Mouse (Mus musculus): ENCODE measurements around the gene Kcnh1. TPM values are rescaled to one million over a fixed set of nuclear protein-coding genes. Genes with fewer than 3 reads are reported as not detected.

Gene Kcnh1
- polyA plus RNA-seq, 2 experiments = under 0.01 TPM; not detected in 1

- H3K9ac ChIP-seq (replicated peaks) = no peak overlapping the region
- H3K36me3 ChIP-seq (replicated peaks; ENCODE audit: control insufficient read depth, insufficient read depth, low read depth) = no peaks in the 10 kb centered on the region
- H3K9me3 ChIP-seq (ENCODE audit: control insufficient read depth, low read length) = no peaks in the 10 kb centered on the region
- H3K27ac ChIP-seq = no peak overlapping the region
- TF ChIP-seq CTCF (IDR thresholded peaks at IDR 0.05; ENCODE audit: low read depth) = peak; percentile 41; the same call in 1 of the 2 replicates
- no peak for TF ChIP-seq EP300 (IDR thresholded peaks at IDR 0.05; ENCODE audit: low read depth)
- DNase-seq (ENCODE audit: low read depth in 3 of 3, low spot score in 3 of 3) = no peak
- no peak overlapping the region for H3K4me3 ChIP-seq (ENCODE audit: insufficient read depth in 1 of 2, low read depth in 2 of 2, low read length in 2 of 2)
- peaks cover 31% of the 10 kb centered on the region for H3K27me3 ChIP-seq (ENCODE audit: control insufficient read depth, insufficient read depth, low read length)
- no peaks in the 10 kb centered on the region for H3K4me1 ChIP-seq (replicated peaks; ENCODE audit: control insufficient read depth in 2 of 2, insufficient read depth in 2 of 2, low read length in 1 of 2)
- no peak overlapping the region for H3K4me2 ChIP-seq (ENCODE audit: low read depth)
- ATAC-seq (ENCODE audit: insufficient read depth) = no peak
- 4% methylated on average over 4 of the region's 4 CpGs for WGBS (ENCODE audit: insufficient replicate concordance)
These were observed 1.5 kb upstream of the Kcnh1 start for GRCm38 (mm10) chr1:192189056-192189455.

DNA sequence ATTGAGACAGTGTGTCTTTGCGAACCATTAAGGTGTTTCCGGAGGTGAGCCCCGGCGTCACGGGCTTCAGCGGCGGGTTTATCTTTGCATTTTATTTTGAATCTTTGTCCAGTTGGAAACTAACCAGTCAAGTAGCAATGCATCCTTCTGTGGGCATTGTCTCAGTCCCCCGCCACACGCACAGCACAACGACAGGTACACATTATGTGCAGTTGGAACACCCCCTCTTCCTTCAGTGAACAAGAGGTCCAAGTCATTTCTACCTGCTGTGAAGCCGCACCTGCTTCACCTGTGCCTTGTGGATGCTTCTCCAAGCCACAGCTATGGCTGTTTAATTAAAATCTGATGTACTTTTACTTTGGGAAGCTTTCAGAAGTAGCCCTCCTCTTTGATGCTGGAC is 803 bp upstream of the Kcnh1 start:
- H3K36me3 ChIP-seq (replicated peaks; ENCODE audit: control insufficient read depth, insufficient read depth, low read depth) = no peaks in the 10 kb centered on the region
- peaks cover 31% of the 10 kb centered on the region for H3K27me3 ChIP-seq (ENCODE audit: control insufficient read depth, insufficient read depth, low read length)
- TF ChIP-seq EP300 (IDR thresholded peaks at IDR 0.05; ENCODE audit: low read depth) = no peak

DNA sequence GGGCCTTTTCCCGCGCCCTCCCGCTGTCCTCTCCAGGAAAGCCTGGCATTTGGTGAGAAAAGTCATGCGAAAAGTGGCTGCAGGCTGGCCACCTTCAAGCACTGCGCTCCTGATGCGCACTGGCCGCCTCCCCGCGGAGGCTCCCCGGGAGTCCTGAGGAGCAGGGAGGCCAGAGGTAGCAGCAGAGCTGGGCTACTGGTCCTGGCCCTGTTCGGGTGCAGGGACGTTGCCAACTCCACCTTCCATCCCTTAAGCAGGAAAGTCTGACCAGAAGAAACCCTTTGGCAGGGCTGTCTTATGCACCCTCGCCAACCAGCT is 707 bp downstream of the Kcnh1 start:
- no peak for TF ChIP-seq CTCF (IDR thresholded peaks at IDR 0.05; ENCODE audit: low read depth)
- DNase-seq (ENCODE audit: low read depth in 3 of 3, low spot score in 3 of 3) = no peak
- 7% methylated on average over 13 of the region's 13 CpGs for WGBS (ENCODE audit: insufficient replicate concordance)
- no peak for ATAC-seq (ENCODE audit: insufficient read depth)
- Histone ChIP-seq H3K27ac (no peak overlapping the region), H3K4me1 (replicated peaks; ENCODE audit: control insufficient read depth in 2 of 2, insufficient read depth in 2 of 2, low read length in 1 of 2) (no peaks in the 10 kb centered on the region), H3K4me3 (ENCODE audit: insufficient read depth in 1 of 2, low read depth in 2 of 2, low read length in 2 of 2) (no peak overlapping the region), H3K9ac (replicated peaks) (no peak overlapping the region), H3K27me3 (ENCODE audit: control insufficient read depth, insufficient read depth, low read length) (peaks cover 31% of the 10 kb centered on the region), H3K9me3 (ENCODE audit: control insufficient read depth, low read length) (no peaks in the 10 kb centered on the region), H3K4me2 (ENCODE audit: low read depth) (no peak overlapping the region), H3K36me3 (replicated peaks; ENCODE audit: control insufficient read depth, insufficient read depth, low read depth) (no peaks in the 10 kb centered on the region)

More for the DNA sequence above, 803 bp upstream of the Kcnh1 start:
- ATAC-seq (ENCODE audit: insufficient read depth) (no peak), DNase-seq (ENCODE audit: low read depth in 3 of 3, low spot score in 3 of 3) (no peak)
- Histone ChIP-seq H3K9me3 (ENCODE audit: control insufficient read depth, low read length) (no peaks in the 10 kb centered on the region), H3K9ac (replicated peaks) (no peak overlapping the region), H3K27ac (no peak overlapping the region), H3K4me2 (ENCODE audit: low read depth) (no peak overlapping the region), H3K4me1 (replicated peaks; ENCODE audit: control insufficient read depth in 2 of 2, insufficient read depth in 2 of 2, low read length in 1 of 2) (no peaks in the 10 kb centered on the region), H3K4me3 (ENCODE audit: insufficient read depth in 1 of 2, low read depth in 2 of 2, low read length in 2 of 2) (no peak overlapping the region)
- 73% methylated on average over 11 of the region's 11 CpGs for WGBS (ENCODE audit: insufficient replicate concordance)

DNA sequence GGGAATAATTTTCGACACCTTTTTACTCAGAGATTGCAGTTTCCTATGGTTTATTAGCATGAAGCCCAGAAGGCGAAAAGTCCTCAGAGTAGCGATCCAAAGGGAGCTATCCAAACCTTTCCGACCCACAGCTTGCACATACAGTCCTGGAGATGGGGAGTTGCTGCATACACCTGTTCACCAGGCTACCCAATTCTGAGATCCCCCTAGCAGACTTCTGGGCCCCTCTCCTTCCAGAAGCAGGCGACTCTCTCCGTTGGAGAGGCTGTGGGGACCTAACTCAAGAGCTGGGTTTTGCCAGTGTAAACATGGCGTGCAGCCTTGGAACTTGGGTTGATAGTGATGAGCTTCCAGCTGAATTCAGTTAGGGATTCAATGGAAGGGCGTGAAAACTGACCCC is 1.3 kb downstream of the Kcnh1 start:
- Histone ChIP-seq H3K4me3 (ENCODE audit: insufficient read depth in 1 of 2, low read depth in 2 of 2, low read length in 2 of 2) (no peak overlapping the region), H3K27ac (no peak overlapping the region), H3K27me3 (ENCODE audit: control insufficient read depth, insufficient read depth, low read length) (peaks cover 31% of the 10 kb centered on the region), H3K9ac (replicated peaks) (no peak overlapping the region), H3K9me3 (ENCODE audit: control insufficient read depth, low read length) (no peaks in the 10 kb centered on the region), H3K36me3 (replicated peaks; ENCODE audit: control insufficient read depth, insufficient read depth, low read depth) (no peaks in the 10 kb centered on the region), H3K4me1 (replicated peaks; ENCODE audit: control insufficient read depth in 2 of 2, insufficient read depth in 2 of 2, low read length in 1 of 2) (no peaks in the 10 kb centered on the region), H3K4me2 (ENCODE audit: low read depth) (no peak overlapping the region)
- DNase-seq (ENCODE audit: low read depth in 3 of 3, low spot score in 3 of 3) (no peak), ATAC-seq (ENCODE audit: insufficient read depth) (no peak)
- no peak for TF ChIP-seq EP300 (IDR thresholded peaks at IDR 0.05; ENCODE audit: low read depth)
- no peak for TF ChIP-seq CTCF (IDR thresholded peaks at IDR 0.05; ENCODE audit: low read depth)
- 48% methylated on average over 8 of the region's 8 CpGs for WGBS (ENCODE audit: insufficient replicate concordance)

- no peak for TF ChIP-seq EP300 (IDR thresholded peaks at IDR 0.05; ENCODE audit: low read depth)
- TF ChIP-seq CTCF (IDR thresholded peaks at IDR 0.05; ENCODE audit: low read depth) = no peak
- DNase-seq (ENCODE audit: low read depth in 3 of 3, low spot score in 3 of 3) = no peak
- no peaks in the 10 kb centered on the region for H3K9me3 ChIP-seq (ENCODE audit: control insufficient read depth, low read length)
- no peaks in the 10 kb centered on the region for H3K36me3 ChIP-seq (replicated peaks; ENCODE audit: control insufficient read depth, insufficient read depth, low read depth)
- H3K4me1 ChIP-seq (replicated peaks; ENCODE audit: control insufficient read depth in 2 of 2, insufficient read depth in 2 of 2, low read length in 1 of 2) = no peaks in the 10 kb centered on the region
- ATAC-seq (ENCODE audit: insufficient read depth) = no peak
- H3K27me3 ChIP-seq (ENCODE audit: control insufficient read depth, insufficient read depth, low read length) = peaks cover 31% of the 10 kb centered on the region
- H3K4me2 ChIP-seq (ENCODE audit: low read depth) = no peak overlapping the region
- no peak overlapping the region for H3K4me3 ChIP-seq (ENCODE audit: insufficient read depth in 1 of 2, low read depth in 2 of 2, low read length in 2 of 2)
- WGBS (ENCODE audit: insufficient replicate concordance) = 43% methylated on average over 9 of the region's 9 CpGs
- H3K9ac ChIP-seq (replicated peaks) = no peak overlapping the region
- no peak overlapping the region for H3K27ac ChIP-seq
These were observed 2.1 kb downstream of the Kcnh1 start for GRCm38 (mm10) chr1:192192710-192193109.

GRCm38 (mm10) chr1:192193656-192194055 is 3.1 kb downstream of the Kcnh1 start:
- Histone ChIP-seq H3K4me1 (replicated peaks; ENCODE audit: control insufficient read depth in 2 of 2, insufficient read depth in 2 of 2, low read length in 1 of 2) (no peaks in the 10 kb centered on the region), H3K36me3 (replicated peaks; ENCODE audit: control insufficient read depth, insufficient read depth, low read depth) (no peaks in the 10 kb centered on the region), H3K9ac (replicated peaks) (no peak overlapping the region), H3K9me3 (ENCODE audit: control insufficient read depth, low read length) (no peaks in the 10 kb centered on the region), H3K4me3 (ENCODE audit: insufficient read depth in 1 of 2, low read depth in 2 of 2, low read length in 2 of 2) (no peak overlapping the region), H3K4me2 (ENCODE audit: low read depth) (no peak overlapping the region), H3K27ac (no peak overlapping the region), H3K27me3 (ENCODE audit: control insufficient read depth, insufficient read depth, low read length) (peaks cover 31% of the 10 kb centered on the region)
- TF ChIP-seq CTCF (IDR thresholded peaks at IDR 0.05; ENCODE audit: low read depth) = no peak
- TF ChIP-seq EP300 (IDR thresholded peaks at IDR 0.05; ENCODE audit: low read depth) = no peak
- no peak for DNase-seq (ENCODE audit: low read depth in 3 of 3, low spot score in 3 of 3)
- 58% methylated on average over 14 of the region's 14 CpGs for WGBS (ENCODE audit: insufficient replicate concordance)
- ATAC-seq (ENCODE audit: insufficient read depth) = no peak

Data from liver, embryonic 14.5 days (tissue).